Mouse (Mus musculus): ENCODE results near the gene Kcnh2. TPM values are rescaled to one million over a fixed set of nuclear protein-coding genes. Genes with fewer than 3 reads are reported as not detected.

Gene Kcnh2
- polyA plus RNA-seq, 1 experiment from 2014 or later, result 13.0 TPM

DNA sequence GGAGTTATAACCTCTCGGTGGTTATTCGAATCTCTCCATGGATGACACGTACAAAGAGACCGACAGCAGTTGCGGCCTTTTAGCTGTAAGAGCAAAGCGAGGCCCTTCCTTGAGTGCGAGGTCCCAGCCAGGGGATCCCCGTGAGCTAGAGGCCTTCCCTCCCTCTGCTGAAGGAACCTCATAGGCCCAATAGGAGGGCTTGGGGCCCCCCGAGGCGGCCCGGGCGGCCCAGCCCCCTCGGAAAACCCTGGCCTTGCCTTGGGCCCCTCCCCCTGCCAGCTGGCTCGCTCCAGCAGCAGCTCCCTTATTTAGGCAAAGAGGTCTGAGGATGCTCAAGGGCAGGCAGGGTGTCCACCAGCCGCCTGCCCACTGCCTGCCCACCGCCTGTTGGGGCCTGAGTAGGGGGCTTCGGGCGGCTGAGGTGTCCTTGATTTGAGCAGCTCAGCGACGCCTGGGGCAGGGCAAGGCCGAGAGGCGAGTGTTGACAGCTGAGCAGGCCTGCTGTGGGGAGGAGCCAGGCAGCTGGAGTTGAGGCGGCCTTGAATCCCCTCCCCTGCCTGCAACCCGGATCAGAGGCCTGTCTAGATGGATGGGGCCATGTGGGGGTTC is 951 bp upstream of the Kcnh2 start:
- peaks cover 42% of the 10 kb centered on the region for H3K4me1 ChIP-seq (ENCODE audit: control insufficient read depth, insufficient read depth, low read depth, low read length)
- peak overlapping the region; percentile 89 for H3K9ac ChIP-seq (ENCODE audit: low read depth, low read length)
- no peaks in the 10 kb centered on the region for H3K27me3 ChIP-seq (replicated peaks; ENCODE audit: control insufficient read depth, insufficient read depth, low read length)
- under 1% methylated on average over 24 of the region's 24 CpGs for WGBS
- H3K27ac ChIP-seq (ENCODE audit: low read depth, low read length), result peak overlapping the region; percentile 80
- H3K4me2 ChIP-seq (ENCODE audit: low read length), result peak overlapping the region; percentile 82
- no peaks in the 10 kb centered on the region for H3K9me3 ChIP-seq (ENCODE audit: control insufficient read depth, low read length)
- H3K4me3 ChIP-seq (ENCODE audit: low read length), result peak overlapping the region; percentile 77
- H3K36me3 ChIP-seq (ENCODE audit: control insufficient read depth, insufficient read depth, low read length), result no peaks in the 10 kb centered on the region
- peak; percentile 7 for ATAC-seq

DNA sequence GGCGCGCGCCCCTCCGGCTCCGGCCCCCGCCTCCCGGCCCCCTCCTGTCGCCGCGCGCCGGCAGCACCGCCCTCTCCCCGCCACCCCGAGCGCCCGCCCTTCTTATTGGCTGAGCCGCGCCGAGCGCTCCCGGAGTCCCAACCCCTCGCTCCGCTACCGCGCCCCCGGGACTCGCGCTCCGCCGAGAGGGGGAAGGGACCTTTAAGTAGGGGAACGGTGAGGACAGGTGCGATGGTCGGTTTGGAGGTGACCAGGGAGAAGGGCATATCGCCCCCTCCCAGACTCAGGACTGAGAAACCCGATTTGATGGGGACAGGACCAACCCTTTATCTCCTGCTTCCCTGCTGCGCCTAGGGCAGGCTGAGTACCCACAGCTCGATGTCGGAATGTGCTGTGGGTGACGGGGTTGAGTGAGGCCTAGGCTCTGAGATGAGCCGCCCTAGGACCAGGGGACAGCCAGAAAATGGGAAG is 332 bp upstream of the Kcnh2 start:
- ATAC-seq, result peak; percentile 90
- Histone ChIP-seq H3K27me3 (replicated peaks; ENCODE audit: control insufficient read depth, insufficient read depth, low read length) (no peaks in the 10 kb centered on the region), H3K4me1 (ENCODE audit: control insufficient read depth, insufficient read depth, low read depth, low read length) (peaks cover 42% of the 10 kb centered on the region), H3K9me3 (ENCODE audit: control insufficient read depth, low read length) (no peaks in the 10 kb centered on the region), H3K36me3 (ENCODE audit: control insufficient read depth, insufficient read depth, low read length) (no peaks in the 10 kb centered on the region), H3K4me2 (ENCODE audit: low read length) (peak overlapping the region; percentile 82), H3K27ac (ENCODE audit: low read depth, low read length) (peak overlapping the region; percentile 80), H3K9ac (ENCODE audit: low read depth, low read length) (peak overlapping the region; percentile 89), H3K4me3 (ENCODE audit: low read length) (peak overlapping the region; percentile 77)
- under 1% methylated on average over 21 of the region's 41 CpGs for WGBS

DNA sequence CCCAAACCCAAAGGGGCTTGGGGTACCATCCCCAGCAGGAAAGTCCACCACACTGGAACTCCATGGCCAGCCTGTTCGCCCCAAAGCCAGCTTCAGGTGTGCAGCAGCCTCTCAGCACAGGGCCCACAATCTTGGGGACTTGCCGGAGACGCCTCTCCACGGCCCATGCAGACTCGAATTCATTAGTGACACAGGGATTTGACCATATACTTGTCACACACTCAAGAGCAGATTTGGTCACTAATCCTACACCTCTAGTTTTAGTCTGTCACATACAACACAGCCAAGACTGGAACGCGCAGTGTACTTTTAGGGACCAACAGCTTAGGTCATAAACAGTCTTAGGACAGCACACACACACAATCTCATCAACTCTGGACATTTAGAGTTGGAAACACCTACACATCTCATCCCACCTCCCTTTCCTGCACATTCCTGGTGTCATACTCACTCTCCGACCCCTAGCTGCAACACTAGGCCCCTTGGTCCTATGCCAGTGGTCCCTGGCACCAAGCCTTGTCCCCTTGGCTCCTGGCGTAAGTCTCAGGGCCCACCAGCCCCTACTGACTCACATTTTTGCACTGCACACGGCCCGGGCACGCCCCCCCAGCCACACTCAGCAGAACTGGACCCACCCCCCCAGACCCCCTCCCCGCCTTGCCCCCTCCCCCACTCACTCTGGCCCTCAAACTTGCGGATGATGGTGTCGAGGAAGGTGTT is 713 bp downstream of the Kcnh2 start:
- peak; percentile 0; the same call in 1 of the 2 replicates for ATAC-seq
- no peaks in the 10 kb centered on the region for H3K27me3 ChIP-seq (replicated peaks; ENCODE audit: control insufficient read depth, insufficient read depth, low read length)
- 32% methylated on average over 14 of the region's 15 CpGs for WGBS
- H3K36me3 ChIP-seq (ENCODE audit: control insufficient read depth, insufficient read depth, low read length), result no peaks in the 10 kb centered on the region
- peaks cover 42% of the 10 kb centered on the region for H3K4me1 ChIP-seq (ENCODE audit: control insufficient read depth, insufficient read depth, low read depth, low read length)
- no peaks in the 10 kb centered on the region for H3K9me3 ChIP-seq (ENCODE audit: control insufficient read depth, low read length)
- H3K9ac ChIP-seq (ENCODE audit: low read depth, low read length), result peak overlapping the region; percentile 89
- H3K4me2 ChIP-seq (ENCODE audit: low read length), result peak overlapping the region; percentile 82
- peak overlapping the region; percentile 82 for H3K27ac ChIP-seq (ENCODE audit: low read depth, low read length)
- H3K4me3 ChIP-seq (ENCODE audit: low read length), result peak overlapping the region; percentile 77

DNA sequence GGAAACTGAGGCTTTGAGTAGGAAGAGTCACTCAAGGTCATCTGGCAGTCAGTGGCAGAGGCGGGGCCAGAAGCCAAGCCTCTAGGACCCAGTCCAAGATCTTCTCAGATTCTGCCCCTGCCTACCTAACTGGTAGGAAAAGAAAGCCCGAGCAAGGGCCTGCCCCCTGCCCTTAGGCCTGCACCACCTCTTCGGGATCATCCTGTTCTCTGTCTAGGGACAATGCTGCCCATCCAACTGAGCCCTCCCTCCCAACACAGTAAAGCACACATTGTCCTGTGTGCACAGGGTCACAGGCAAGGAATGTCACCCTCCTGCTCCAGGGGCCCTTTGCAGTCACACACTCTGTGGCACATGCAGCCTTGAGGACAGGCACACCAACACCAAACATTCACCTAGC is 1.3 kb downstream of the Kcnh2 start:
- H3K4me2 ChIP-seq (ENCODE audit: low read length), result peak overlapping the region; percentile 82
- H3K4me3 ChIP-seq (ENCODE audit: low read length), result peak overlapping the region; percentile 77
- no peaks in the 10 kb centered on the region for H3K9me3 ChIP-seq (ENCODE audit: control insufficient read depth, low read length)
- no peak for ATAC-seq
- WGBS, result 41% methylated on average over 3 of the region's 3 CpGs
- no peaks in the 10 kb centered on the region for H3K36me3 ChIP-seq (ENCODE audit: control insufficient read depth, insufficient read depth, low read length)
- H3K9ac ChIP-seq (ENCODE audit: low read depth, low read length), result peak overlapping the region; percentile 89; the same call in 1 of the 2 replicates
- H3K27ac ChIP-seq (ENCODE audit: low read depth, low read length), result no peak overlapping the region
- H3K4me1 ChIP-seq (ENCODE audit: control insufficient read depth, insufficient read depth, low read depth, low read length), result peaks cover 45% of the 10 kb centered on the region
- no peaks in the 10 kb centered on the region for H3K27me3 ChIP-seq (replicated peaks; ENCODE audit: control insufficient read depth, insufficient read depth, low read length)

DNA sequence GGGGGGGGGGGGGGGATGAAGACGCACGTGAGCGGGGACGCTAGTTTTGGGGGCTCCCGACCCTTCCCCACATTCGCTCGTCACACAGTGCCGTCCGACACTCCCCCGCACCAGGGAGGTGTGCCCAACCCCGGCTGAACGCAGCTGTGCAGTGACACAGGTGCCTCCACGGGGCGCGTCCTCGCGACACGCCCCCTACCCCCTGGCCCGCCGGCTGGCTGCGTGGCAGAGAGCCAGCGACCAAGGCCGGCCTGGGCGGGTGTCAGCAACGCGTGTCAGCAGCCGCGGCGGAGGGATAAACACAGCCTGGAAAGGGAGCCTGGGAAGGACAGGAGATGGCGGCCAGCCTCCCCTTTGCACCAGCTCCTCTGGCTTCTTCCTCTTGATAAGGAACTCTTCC is 2.9 kb downstream of the Kcnh2 start:
- H3K4me1 ChIP-seq (ENCODE audit: control insufficient read depth, insufficient read depth, low read depth, low read length), result peaks cover 61% of the 10 kb centered on the region

DNA sequence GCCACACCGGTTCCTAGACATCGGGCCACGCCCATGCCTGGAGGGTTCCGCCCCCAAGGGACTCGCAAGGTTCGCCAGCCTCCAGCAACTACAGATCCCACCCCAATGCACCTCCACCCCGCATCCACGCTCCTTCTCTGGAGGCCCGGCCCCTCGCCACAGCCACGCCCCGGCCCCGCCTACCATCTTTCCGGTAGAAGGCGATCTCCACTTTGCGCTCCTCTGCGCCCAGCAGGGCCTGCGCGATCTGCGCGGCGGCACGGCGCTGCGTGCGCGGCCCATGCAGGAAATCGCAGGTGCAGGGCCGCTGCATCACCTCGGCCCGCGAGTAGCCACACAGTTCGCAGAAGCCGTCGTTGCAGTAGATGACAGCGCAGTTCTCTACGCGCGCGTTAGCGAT is 3.3 kb downstream of the Kcnh2 start:
- H3K27me3 ChIP-seq (replicated peaks; ENCODE audit: control insufficient read depth, insufficient read depth, low read length), result no peaks in the 10 kb centered on the region
- peak overlapping the region; percentile 67 for H3K9ac ChIP-seq (ENCODE audit: low read depth, low read length)
- peak overlapping the region; percentile 72 for H3K27ac ChIP-seq (ENCODE audit: low read depth, low read length)
- peak overlapping the region; percentile 61 for H3K4me3 ChIP-seq (ENCODE audit: low read length)
- ATAC-seq, result peak; percentile 13
- peaks cover 63% of the 10 kb centered on the region for H3K4me1 ChIP-seq (ENCODE audit: control insufficient read depth, insufficient read depth, low read depth, low read length)
- 0% methylated on average over 28 of the region's 41 CpGs for WGBS
- H3K36me3 ChIP-seq (ENCODE audit: control insufficient read depth, insufficient read depth, low read length), result no peaks in the 10 kb centered on the region
- no peaks in the 10 kb centered on the region for H3K9me3 ChIP-seq (ENCODE audit: control insufficient read depth, low read length)
- peak overlapping the region; percentile 98 for H3K4me2 ChIP-seq (ENCODE audit: low read length)

More for the DNA sequence above, 2.9 kb downstream of the Kcnh2 start:
- under 1% methylated on average over 23 of the region's 30 CpGs for WGBS
- Histone ChIP-seq H3K9ac (ENCODE audit: low read depth, low read length) (peak overlapping the region; percentile 67), H3K27me3 (replicated peaks; ENCODE audit: control insufficient read depth, insufficient read depth, low read length) (no peaks in the 10 kb centered on the region), H3K27ac (ENCODE audit: low read depth, low read length) (peak overlapping the region; percentile 72), H3K36me3 (ENCODE audit: control insufficient read depth, insufficient read depth, low read length) (no peaks in the 10 kb centered on the region), H3K4me2 (ENCODE audit: low read length) (peak overlapping the region; percentile 98), H3K9me3 (ENCODE audit: control insufficient read depth, low read length) (no peaks in the 10 kb centered on the region), H3K4me3 (ENCODE audit: low read length) (peak overlapping the region; percentile 61)
- ATAC-seq, result no peak

DNA sequence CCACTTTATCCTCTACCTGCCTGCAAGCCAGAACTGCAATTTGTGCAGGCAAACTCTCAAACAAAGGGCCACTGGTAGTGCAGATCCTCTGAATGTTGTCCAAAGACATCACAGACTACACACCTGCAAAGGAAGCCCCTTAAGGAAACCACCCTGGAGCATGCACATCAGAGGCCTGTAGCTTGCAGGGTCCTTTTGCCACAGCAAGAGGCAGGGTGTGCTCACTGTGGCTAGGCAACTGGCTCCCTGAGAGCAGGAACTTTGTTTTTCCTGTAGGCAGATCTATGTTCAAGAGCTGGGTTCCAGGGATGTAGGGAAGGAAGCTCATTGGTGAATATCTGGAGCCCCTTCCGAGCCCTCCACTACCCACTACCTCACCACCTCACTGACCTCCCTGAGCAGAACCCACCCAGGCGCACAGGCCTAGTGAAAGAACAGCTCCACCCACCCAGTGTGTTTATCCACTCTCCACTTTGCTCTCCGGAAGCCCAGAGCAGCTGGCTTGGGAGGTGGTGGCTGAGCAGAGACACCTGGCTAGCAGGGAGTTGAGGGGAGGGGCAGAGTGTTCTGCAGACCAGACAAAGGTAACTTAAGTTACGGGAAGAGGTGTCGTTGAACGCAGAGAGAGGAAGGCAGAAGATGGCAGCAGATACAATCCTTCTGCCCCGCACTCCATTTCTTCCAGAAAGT is 4.1 kb downstream of the Kcnh2 start:
- Histone ChIP-seq H3K27me3 (replicated peaks; ENCODE audit: control insufficient read depth, insufficient read depth, low read length) (no peaks in the 10 kb centered on the region), H3K4me1 (ENCODE audit: control insufficient read depth, insufficient read depth, low read depth, low read length) (peaks cover 56% of the 10 kb centered on the region), H3K9ac (ENCODE audit: low read depth, low read length) (no peak overlapping the region; the same call in 1 of the 2 replicates), H3K36me3 (ENCODE audit: control insufficient read depth, insufficient read depth, low read length) (no peaks in the 10 kb centered on the region), H3K4me2 (ENCODE audit: low read length) (peak overlapping the region; percentile 98), H3K4me3 (ENCODE audit: low read length) (peak overlapping the region; percentile 61), H3K9me3 (ENCODE audit: control insufficient read depth, low read length) (no peaks in the 10 kb centered on the region), H3K27ac (ENCODE audit: low read depth, low read length) (no peak overlapping the region)
- ATAC-seq, result no peak
- WGBS, result 65% methylated on average over 7 of the region's 7 CpGs

DNA sequence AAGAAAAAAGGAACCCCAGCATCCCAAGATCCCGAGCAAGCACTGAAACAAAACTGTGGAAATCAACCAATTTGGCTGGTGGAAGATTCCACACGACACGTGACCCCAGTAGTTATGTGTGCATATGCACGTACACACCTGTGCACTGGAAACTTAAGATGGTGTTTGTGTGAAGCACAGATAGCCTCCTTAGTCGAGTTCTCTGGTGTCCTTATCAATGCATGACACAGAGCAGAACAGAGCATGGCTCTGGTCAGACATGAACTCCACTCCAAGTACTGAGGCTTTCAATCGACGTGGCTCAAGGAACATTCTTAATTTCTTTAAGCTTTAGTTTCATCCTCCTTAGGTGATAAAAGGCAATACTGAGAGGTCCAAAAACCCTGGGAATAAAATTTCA is 5.1 kb downstream of the Kcnh2 start:
- Histone ChIP-seq H3K27ac (ENCODE audit: low read depth, low read length) (no peak overlapping the region), H3K4me3 (ENCODE audit: low read length) (no peak overlapping the region), H3K9ac (ENCODE audit: low read depth, low read length) (no peak overlapping the region), H3K27me3 (replicated peaks; ENCODE audit: control insufficient read depth, insufficient read depth, low read length) (no peaks in the 10 kb centered on the region), H3K9me3 (ENCODE audit: control insufficient read depth, low read length) (no peaks in the 10 kb centered on the region), H3K36me3 (ENCODE audit: control insufficient read depth, insufficient read depth, low read length) (no peaks in the 10 kb centered on the region), H3K4me1 (ENCODE audit: control insufficient read depth, insufficient read depth, low read depth, low read length) (peaks cover 51% of the 10 kb centered on the region), H3K4me2 (ENCODE audit: low read length) (no peak overlapping the region)
- WGBS, result 96% methylated on average over 7 of the region's 7 CpGs
- no peak for ATAC-seq

Measured in hindbrain, embryonic 16.5 days (tissue).